Mouse (Mus musculus): ENCODE results near the gene Jph2.

The Jph2 gene

DNA sequence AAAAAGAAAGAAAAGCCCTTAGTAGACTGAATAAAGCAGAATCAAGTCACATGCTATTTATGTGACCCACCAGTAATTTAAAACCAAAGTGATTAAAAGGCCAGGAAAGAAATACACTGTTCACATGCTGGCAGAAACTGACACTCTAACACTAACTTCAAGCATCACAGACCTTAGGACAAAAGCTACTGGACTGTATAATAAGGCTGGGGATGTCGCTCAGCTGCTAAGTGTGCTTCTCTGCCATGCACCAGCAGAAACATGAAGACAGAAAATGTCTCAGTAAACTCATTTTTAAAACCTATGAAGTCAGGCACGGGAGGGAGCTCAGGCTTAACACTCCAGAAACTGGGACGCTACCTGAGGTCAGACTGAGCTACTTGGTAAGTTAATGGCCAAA, 12.4 kb upstream of the Jph2 start:
- DNase-seq: no peak

DNA sequence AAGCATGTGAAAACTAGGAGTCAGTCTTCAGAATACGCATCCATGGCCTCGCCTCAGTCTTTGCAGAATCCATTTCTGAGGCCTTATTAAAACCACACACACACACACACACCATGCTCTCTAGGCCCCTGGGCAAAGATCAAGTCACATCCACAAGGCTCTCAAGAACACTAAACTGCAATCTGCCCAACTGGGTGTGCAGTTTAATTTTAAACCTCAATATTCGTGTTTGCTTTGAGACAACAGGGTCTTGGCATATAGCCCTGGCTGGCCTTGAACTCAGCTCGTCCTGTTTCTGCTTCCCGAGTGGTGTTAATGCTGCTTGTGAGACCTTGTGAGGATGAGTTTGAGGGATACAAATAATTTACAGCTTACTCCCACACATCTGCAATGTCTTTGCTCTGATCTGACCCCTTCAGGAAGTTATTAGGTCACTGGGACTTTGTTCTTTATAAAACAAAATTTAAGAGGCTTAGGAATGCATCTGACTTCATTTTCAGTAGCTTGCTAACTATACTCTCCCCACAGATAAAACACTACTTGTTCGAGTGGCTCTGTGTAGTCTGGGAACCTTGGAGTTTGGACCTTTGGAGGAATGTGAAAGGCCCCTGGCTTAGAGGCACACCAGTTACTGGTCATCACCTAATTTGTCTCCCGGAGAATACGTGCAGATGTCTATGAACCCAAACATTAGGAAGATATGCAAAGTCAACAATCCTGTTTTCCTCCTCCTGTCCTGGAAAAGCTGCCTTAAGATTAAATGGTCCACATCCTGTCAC, 6.4 kb upstream of the Jph2 start:
- DNase-seq: no peak

GRCm38 (mm10) chr2:163401221-163401620, 3.4 kb upstream of the Jph2 start:
- peak; percentile 57 for DNase-seq

DNA sequence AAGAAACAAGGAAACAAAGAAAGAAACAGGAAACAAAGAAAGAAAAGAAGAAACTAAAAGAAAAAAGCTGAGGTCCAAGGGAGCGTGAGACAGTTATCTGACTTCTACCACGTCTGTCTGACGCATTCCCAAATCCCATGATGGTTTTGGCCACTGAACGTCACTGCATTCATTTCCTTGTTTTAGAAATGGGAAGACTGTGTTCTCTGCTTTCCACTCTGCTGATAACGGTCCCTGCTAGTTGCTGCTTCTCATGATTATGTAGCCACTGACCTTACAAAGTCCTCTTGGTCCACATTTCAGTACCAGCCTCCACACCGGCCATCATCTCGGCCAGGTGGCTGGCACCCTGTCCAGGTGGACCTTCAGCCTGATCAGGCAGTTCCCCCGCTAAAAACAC, 1.4 kb upstream of the Jph2 start:
- no peak for DNase-seq

DNA sequence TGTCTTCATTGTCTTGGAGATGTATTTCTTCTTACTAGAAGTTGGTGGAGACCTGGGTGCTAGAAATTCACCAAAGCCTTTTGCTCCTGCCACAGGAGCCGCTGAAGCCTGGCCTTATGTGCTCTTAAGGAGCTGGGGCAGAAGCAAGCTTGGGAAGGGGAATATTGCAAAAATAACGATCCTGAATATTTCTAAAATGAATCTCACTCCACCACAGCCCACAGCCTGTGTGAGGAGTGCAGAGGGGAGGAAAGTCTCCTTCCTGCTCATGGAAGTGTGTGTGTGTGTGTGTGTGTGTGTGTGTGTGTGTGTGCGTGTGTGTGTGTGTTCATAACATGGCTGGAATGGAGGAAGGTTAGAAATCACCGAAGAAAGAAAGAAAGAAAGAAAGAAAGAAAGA, 977 bp upstream of the Jph2 start:
- no peak for DNase-seq

- no peak for DNase-seq
Measured at GRCm38 (mm10) chr2:163397071-163397470, 722 bp downstream of the Jph2 start.

DNA sequence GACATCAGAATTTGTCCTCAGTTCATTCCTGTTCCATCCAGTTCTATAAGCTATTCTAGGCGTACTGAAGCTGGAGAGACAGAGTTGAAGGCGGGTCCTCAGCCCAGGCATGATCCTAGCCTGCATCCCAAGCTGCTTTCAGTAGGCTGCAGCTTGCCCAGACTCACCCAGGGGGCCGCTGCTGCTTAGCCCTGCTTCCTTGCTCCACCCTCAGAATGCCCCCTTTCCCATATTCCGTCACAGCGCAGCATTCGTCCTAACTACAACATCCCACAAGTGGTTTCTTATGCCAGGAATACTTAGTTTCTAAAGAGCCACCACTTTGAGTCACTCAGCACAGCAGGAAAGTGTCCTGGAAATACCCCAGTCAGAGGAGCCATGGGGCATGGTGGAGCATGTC, 2.8 kb downstream of the Jph2 start:
- DNase-seq: no peak

- DNase-seq: no peak
Measured at GRCm38 (mm10) chr2:163393976-163394375, 3.8 kb downstream of the Jph2 start.

DNA sequence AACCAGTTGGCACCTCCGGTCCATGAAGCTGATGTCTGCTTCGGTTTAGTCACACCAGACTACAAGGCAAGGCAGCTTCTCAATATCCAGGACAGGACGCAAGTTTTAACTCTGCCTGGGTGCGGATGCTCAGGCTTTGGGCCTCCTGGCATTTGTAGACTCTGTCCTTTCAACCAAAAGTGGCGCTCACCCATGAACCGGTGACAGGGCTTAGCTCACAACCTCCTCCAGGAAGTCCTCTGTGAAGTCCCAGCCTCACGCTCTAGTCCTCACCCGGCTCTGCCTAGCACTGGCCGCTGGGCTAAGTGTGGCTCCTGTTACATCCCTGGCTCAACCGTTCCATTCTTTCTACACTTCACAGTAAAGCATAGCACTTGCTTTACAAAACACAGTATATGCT, 4.6 kb downstream of the Jph2 start:
- DNase-seq: no peak

DNA sequence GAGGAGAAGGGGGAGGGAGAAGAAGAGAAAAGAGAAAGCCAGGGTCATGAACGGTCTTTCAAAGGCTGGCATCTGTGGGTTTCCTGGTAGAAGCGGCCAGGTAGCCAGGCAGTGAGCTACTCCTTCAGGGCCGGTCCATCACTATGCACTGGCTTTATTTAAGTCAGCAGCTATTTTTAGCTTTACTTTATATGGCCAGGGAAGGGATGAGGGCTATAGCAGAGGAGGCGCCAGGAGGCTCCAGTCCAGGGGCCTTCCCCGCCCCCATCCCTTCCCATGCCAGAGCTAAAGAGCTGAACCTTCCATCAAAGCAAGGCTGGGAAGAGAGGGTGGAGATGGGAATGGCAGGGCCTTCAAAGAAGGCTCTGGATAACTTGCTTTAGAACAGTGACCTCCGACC, 5.4 kb downstream of the Jph2 start:
- no peak for DNase-seq

DNA sequence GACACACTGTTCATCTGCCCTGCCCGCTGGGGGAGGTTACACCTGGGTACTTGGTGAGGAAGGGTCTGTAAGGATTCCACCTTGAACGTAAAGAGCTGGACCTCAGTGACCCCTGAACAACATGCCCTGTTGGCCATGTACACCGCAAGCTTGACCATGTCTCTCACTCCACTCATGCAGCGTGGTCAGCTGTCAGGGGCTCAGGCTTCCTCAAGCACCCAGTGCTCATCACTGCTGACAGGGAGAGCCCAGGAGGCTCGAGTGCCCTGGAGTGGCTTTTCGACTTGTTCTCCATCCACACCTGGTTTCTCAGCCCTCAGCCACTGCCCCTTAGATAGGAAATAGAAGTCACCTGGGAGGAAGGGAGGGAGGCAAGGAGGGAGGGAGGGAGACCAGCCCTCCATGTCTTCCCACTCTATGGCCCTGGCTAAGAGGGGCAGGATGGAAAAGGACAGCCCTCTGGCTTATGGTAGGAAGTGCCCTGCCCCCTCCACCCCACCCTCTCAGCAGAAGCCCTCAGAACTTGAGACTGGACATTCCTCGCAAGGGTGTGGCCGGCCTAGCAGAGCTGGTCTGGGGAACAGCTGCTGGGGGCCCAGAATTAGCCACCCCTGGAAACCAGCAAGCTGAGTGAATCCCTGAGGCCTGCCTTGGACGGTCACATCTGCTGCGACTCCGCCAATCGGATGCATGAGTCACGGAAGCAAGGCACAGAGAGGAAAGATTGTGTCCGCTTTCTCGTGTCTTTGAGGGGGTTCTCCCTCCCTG, 11.2 kb downstream of the Jph2 start:
- DNase-seq: no peak

DNA sequence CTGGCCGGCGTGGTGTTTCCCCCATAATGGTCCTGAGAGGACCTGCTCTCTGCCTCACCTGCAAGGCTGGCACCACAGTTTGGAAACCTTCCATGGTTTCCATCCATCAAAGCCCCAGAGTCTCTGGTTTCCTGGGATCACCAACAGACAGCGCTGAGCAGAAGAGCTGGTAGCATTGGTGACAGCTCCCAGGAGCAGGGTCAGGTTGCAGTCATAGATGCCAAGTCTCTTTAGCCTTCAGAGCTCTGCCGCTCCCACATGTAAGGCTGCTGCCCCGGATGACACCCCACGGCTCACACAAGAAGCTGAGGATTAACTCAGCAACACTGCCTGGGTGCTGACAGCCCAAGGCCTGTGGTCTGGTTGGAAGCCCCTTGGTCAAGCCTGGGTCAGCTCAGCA, 12.7 kb downstream of the Jph2 start:
- no peak for DNase-seq

DNA sequence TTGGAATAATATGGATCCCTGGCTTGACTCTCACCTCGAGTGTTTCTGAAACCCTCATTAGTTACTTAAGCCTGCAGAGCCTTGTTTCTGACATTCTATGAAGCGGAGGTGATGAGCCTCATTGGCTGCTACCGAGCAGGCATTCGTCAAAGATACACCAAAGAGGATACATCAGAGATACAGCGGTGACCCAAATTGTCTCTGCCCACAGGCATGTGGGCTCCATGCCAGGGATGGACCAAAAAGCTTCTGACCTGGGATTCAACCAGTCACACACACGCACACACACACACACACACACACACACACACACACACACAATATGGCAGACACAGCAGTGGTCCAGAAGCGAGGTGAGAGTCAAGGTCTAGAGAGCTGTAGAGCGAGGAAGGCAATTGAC, 16.5 kb downstream of the Jph2 start:
- no peak for DNase-seq

- no peak for DNase-seq
Measured at GRCm38 (mm10) chr2:163379366-163379765, 18.4 kb downstream of the Jph2 start.

DNA sequence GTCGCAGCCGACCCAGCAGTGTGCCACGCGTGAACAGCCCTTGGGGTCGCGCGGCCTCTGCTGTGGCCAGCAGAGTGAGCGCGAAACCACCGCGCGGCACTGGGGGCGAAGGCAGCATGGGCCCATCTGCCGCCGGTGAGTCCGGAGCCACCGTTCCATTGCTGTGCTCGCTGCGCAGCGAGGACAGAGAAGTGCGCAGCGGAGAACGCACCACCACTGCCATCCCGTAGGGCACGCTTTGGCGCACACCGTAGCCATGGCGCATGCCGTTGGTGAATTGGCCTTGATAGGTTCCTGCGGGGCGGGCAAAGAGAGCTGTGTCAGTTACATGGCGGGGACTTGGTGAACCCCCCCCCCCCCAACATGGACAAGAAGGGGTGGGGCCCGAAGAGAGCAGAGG, 21.7 kb downstream of the Jph2 start:
- no peak for DNase-seq

DNA sequence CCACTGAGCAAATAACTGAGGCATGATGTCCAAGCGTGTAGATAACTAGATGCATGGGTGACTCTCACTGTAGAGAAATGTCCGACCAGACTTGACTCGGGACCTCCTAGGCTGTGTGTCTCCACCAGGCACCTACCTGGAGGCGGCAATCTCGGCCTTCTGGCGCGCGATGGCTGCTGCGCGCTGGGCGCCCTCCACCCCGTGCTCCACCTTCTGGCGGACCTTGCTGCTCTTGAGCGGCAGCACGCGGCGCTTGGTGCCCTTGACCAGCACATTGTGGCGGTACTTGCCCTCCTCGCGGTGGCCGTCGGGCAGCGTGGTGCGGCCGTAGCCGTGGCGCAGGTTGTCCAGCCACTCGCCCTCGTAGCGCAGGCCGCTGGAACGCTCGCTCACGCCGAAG, 22.3 kb downstream of the Jph2 start:
- no peak for DNase-seq

- DNase-seq: no peak
Measured at GRCm38 (mm10) chr2:163372627-163373026, 25.2 kb downstream of the Jph2 start.

DNA sequence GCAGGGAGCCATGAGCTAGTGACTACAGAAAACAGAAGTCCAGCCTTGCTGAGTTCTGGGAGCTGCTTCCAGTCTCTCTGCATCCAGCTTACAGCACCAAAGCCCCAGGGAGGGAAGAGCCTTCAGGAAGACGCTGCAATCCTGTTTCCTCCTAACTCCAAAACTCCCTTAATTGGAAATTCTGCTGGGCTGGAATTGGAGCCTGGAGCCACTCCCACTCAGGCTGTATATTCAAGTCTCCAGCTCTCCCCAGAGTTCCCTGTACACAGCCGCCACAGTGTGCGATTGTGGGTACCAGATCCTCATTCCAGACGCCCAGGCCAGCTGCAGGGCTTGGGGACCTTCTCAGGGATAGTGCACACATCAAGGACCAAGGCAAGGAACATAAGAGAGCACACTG, 27.6 kb downstream of the Jph2 start:
- DNase-seq: no peak

DNA sequence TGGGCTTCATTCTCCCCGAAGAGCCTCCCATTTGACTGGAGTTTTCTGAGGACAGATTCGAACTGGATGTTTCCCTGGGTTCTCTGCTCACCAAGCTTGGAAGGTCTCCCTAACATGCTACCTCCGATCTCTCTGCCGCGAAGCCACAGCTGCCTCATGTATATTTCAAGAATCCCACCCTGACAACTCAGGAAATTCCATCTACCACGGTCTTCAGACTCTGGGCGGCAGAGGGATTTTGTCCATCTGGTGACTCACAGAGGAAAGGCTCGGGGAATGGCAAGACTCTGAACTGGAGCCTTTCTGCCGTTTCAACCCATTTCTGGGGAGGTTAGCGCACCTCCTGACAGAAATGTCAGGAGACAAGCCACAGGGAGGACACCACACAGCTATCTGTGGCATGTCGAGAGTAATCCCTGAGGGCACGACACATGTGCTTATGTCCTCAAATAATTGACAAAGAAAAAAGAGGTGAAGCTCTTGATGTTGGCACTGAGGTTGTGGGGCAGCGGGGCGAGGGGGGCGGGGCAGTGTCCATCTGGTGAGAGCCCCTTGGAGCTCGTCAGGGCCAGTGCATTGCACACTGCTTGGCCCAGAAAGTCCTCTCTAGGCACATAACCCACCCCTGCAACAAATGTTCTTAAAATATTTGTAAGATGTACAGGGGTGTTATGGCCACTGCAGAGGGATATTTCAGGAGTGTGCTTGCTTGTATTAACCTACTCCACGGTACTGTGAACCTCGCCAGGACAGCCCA, 32.8 kb downstream of the Jph2 start:
- no peak for DNase-seq

DNA sequence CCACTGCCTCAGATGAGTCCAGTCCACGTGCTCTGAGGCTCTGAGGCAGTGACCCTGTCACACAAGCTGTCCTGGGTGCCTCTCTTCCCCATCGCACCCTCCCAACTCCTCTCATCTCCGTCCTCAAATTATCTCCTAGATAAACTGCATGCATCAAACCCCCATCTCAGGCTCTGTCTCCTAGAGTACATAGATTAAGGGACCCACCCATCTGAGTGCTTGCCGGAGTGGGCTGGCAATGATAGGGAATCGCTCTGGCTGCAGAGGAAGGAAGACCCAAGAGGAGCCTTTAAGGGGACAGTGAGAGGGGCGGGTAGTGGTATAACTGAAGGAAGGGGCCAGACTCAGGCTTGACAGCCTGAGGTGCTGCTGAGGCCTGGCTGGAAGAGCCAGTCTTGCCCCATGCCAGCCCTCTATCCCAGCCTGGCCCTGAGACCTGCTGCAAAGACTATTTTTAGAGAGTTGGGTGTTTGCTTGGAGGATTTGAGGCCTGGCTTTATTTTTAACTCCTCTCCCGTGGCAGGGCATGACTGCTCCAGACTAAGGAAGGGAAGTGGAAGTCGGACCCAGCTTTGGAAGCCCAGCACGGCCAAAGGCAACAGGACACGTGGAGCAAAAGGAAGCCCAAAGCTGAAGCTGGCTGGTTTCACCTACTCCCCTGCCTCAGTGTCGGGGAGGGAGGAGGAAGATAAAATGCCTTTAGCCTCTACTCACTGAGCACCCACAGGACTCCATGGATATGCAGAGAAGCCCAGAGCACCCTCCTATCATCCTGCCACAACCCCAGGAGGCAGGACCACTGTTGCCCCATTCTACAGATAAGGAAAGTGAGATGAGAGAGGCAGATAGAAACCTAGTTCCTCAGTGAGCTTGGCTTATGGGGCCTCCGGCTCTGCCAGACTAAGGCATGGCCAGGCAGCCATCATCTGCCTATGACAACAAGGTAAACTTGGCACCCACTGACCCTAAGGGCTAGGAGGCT, 34.6 kb downstream of the Jph2 start:
- no peak for DNase-seq

DNA sequence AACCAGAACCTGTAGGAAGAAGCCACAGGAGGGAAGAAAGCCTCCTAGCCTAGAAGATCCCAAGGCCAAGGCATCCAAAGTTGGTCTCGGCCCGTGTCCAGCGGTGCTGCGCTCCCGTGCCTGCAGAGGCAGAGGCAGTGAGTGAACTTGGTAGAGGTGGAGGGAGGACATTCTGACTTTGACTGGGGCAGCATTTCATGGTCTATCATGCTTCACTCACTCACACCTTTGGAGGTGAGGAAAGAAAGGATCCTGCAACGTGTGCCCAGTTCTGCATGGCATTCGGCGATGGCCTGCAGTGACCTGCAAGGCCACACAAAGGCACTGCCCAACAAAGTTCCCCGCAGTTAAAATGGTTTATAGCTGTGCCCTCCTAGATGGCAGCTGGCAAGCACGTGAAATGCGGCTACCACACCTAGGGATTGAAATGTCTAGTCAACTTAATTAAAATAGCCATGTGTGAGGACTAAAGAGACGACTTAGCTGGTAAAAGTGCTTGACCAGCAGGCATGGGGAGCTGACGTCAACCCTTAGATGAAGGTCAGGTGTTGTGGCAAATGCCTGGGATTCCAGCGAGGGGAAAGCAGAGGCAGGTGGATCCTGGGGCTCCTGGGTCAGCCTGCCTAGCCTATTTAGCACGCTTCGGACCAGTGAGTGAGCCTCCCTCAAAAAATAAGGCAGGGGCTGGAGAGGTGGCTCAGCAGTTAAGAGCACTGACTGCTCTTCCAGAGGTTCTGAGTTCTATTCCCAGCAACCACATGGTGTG, 36.8 kb downstream of the Jph2 start:
- no peak for DNase-seq

- DNase-seq: no peak
Measured at GRCm38 (mm10) chr2:163359253-163359652, 38.5 kb downstream of the Jph2 start.
